Mouse (Mus musculus) adrenal gland, adult 10 weeks (tissue): ENCODE data around the gene Adam20. TPM values are rescaled to one million over a fixed set of nuclear protein-coding genes. Genes with fewer than 3 reads are reported as not detected.

Experiments
- polyA plus RNA-seq: library from polyadenylated mRNA; stranded (reverse); fragments of 350-450 nt; fragmentation: Illumina TruSeq; extraction: RNeasy Lipid Tissue Mini Kit (QIAGEN cat#74804); gene quantifications from one replicate; pipeline ENCODE4 v1.2.3, GENCODE M21; 2014; ENCODE audit warnings: low read depth, low replicate concordance

Adam20 gene
- not detected for polyA plus RNA-seq

GRCm38 (mm10) chr8:40792973-40793372, at the start of gene Adam20:
TSS of gene Adam20 (plus strand) at chr8:40793273.

GRCm38 (mm10) chr8:40751908-40752307, 41.2 kb upstream of the Adam20 start, which contains the start of gene Adam25:
TSS of gene Adam25 (plus strand) at chr8:40752208.

Other genes starting within 250 kb of the Adam20 start
- gene Adam24, start 118.2 kb upstream of the Adam20 start, polyA plus RNA-seq: not detected
- not detected for gene Adam25, start 41.1 kb upstream of the Adam20 start, polyA plus RNA-seq
- not detected for gene Adam39, start 29.7 kb downstream of the Adam20 start, polyA plus RNA-seq